Mouse (Mus musculus): ENCODE results near the gene Sertad1. TPM values are rescaled to one million over a fixed set of nuclear protein-coding genes. Genes with fewer than 3 reads are reported as not detected.
"Not testable (repeated sequence)": the region's sequence is repeated elsewhere in the genome, so short reads cannot be mapped to it uniquely, and the experiment has no call there.

The Sertad1 gene
- polyA plus RNA-seq, 1 experiment from 2014 or later: 28.2 TPM

- Histone ChIP-seq H3K4me1 (replicated peaks) (peaks cover 84% of the 10 kb centered on the region), H3K9ac (peak overlapping the region; percentile 67)
- WGBS (ENCODE audit: insufficient replicate concordance): 2% methylated on average over 13 of the region's 13 CpGs
Observed at GRCm38 (mm10) chr7:27486102-27486769, 474 bp upstream of the Sertad1 start.

DNA sequence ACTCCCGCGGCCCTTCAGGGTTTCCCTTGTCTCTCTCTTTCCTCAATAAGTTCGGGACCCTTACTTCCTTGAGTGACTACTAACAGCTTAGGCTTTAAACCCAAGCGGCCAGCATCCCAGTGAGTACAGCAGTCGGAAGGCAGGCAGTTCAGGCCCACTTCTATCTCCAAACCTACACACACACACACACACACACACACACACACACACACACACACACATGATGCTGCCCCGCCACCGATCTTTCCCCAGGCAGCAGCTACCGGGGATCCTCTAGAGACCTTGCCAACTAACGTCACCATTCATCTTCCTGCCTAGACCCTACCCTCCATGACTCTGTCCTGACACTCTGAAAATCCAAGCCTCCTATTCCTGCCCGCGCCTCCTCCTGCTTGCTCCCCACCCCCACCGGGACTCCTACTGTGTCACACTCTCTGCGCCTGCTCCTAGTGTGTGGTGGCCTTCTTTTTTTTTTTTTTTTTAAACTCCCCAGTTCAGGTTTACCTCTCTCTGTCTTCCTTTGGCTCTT lies 1.1 kb downstream of the Sertad1 start:
- Histone ChIP-seq H3K4me3 (replicated peaks) (peak overlapping the region; percentile 84), H3K27ac (replicated peaks) (peak overlapping the region; percentile 95), H3K36me3 (replicated peaks) (peaks cover 18% of the 10 kb centered on the region), H3K27me3 (no peaks in the 10 kb centered on the region), H3K4me1 (replicated peaks) (peaks cover 84% of the 10 kb centered on the region), H3K9me3 (replicated peaks) (no peaks in the 10 kb centered on the region), H3K9ac (peak overlapping the region; percentile 95), H3K4me2 (peak overlapping the region; percentile 86)
- WGBS (ENCODE audit: insufficient replicate concordance): 3% methylated on average over 13 of the region's 13 CpGs
- ATAC-seq (ENCODE audit: insufficient read depth): no peak

More at GRCm38 (mm10) chr7:27486102-27486769, 474 bp upstream of the Sertad1 start:
- H3K36me3 ChIP-seq (replicated peaks): peaks cover 18% of the 10 kb centered on the region
- H3K9me3 ChIP-seq (replicated peaks): no peaks in the 10 kb centered on the region
- no peak for ATAC-seq (ENCODE audit: insufficient read depth)
- peak overlapping the region; percentile 86 for H3K4me2 ChIP-seq
- H3K4me3 ChIP-seq (replicated peaks): peak overlapping the region; percentile 84
- peak overlapping the region; percentile 95 for H3K27ac ChIP-seq (replicated peaks)
- no peaks in the 10 kb centered on the region for H3K27me3 ChIP-seq

DNA sequence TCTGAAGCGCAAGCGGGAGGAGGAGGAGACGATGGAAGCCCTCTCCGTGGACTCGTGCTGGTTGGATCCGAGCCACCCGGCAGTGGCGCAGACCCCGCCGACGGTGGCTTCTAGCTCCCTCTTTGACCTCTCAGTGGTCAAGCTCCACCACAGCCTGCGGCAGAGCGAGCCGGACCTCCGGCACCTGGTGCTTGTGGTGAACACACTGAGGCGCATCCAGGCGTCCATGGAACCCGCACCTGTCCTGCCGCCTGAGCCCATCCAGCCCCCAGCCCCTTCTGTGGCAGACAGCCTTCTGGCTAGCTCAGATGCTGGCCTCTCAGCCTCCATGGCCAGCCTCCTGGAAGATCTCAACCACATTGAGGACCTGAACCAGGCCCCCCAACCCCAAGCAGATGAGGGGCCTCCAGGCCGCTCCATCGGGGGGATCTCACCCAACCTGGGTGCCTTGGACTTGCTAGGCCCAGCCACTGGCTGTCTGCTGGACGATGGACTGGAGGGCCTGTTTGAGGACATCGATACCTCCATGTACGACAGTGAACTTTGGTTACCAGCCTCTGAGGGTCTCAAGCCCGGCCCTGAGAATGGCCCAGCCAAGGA lies 2.7 kb downstream of the Sertad1 start:
- peaks cover 81% of the 10 kb centered on the region for H3K4me1 ChIP-seq (replicated peaks)
- H3K9ac ChIP-seq: peak overlapping the region; percentile 80; the same call in 1 of the 2 replicates
- H3K36me3 ChIP-seq (replicated peaks): peaks cover 18% of the 10 kb centered on the region
- H3K9me3 ChIP-seq (replicated peaks): no peaks in the 10 kb centered on the region
- no peak for ATAC-seq (ENCODE audit: insufficient read depth)
- peak overlapping the region; percentile 91 for H3K4me2 ChIP-seq
- peak overlapping the region; percentile 95 for H3K27ac ChIP-seq (replicated peaks)
- H3K4me3 ChIP-seq (replicated peaks): peak overlapping the region; percentile 63
- WGBS (ENCODE audit: insufficient replicate concordance): 85% methylated on average over 25 of the region's 25 CpGs
- no peaks in the 10 kb centered on the region for H3K27me3 ChIP-seq

- Histone ChIP-seq H3K27ac (replicated peaks) (peak overlapping the region; percentile 95), H3K36me3 (replicated peaks) (peaks cover 18% of the 10 kb centered on the region), H3K9ac (peak overlapping the region; percentile 80), H3K4me1 (replicated peaks) (peaks cover 80% of the 10 kb centered on the region), H3K27me3 (no peaks in the 10 kb centered on the region), H3K4me3 (replicated peaks) (peak overlapping the region; percentile 63), H3K4me2 (peak overlapping the region; percentile 91), H3K9me3 (replicated peaks) (no peaks in the 10 kb centered on the region)
- WGBS (ENCODE audit: insufficient replicate concordance): 23% methylated on average over 4 of the region's 4 CpGs
- ATAC-seq (ENCODE audit: insufficient read depth): no peak
Observed at GRCm38 (mm10) chr7:27490227-27490542, 3.5 kb downstream of the Sertad1 start.

DNA sequence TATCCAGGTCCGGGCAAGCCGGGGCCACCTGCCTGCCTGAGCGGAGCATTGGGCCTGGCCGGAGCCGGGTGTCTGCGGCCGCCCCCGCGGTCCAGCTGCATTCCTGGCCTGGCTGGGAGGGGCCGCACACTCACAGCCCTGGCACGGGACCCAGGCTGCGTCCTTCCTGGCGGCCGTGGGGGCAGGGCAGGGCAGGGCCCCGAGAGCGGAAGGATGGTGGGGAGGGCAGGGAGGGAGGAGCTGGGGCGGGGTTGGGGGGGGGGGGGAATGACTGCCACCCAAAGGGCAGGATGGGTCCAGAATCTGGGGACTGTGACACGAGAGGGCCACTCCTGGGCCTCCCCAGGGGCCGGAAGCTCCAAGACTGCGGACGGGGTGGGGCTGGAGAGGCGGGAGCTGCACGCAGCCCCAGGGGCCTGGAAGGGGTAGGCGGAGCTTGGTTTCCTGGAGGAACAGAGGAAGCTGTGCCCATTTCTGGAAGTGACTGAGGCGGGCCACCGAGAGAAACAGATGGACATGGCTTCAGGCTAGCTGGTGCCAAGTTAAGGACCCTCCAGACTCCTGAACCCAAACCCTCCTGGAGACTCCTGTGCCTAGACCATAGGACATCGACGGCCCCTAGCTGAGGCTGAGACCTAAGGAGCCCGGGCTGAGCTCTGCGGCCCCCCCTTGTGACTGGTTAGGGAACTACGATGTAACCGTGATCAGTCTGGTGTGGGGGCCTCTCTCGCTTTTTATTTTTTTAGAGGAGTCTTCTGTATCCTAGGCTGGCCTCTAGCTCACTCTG lies 4.0 kb downstream of the Sertad1 start:
- Histone ChIP-seq H3K9ac (peak overlapping the region; percentile 80), H3K36me3 (replicated peaks) (peaks cover 18% of the 10 kb centered on the region), H3K27ac (replicated peaks) (peak overlapping the region; percentile 95), H3K9me3 (replicated peaks) (no peaks in the 10 kb centered on the region), H3K4me3 (replicated peaks) (peak overlapping the region; percentile 63), H3K4me2 (peak overlapping the region; percentile 91), H3K27me3 (no peaks in the 10 kb centered on the region), H3K4me1 (replicated peaks) (peaks cover 74% of the 10 kb centered on the region)
- under 1% methylated on average over 33 of the region's 33 CpGs for WGBS (ENCODE audit: insufficient replicate concordance)
- ATAC-seq (ENCODE audit: insufficient read depth): peak; percentile 84

GRCm38 (mm10) chr7:27491856-27492255 lies 5.1 kb downstream of the Sertad1 start:
- ATAC-seq (ENCODE audit: insufficient read depth): no peak
- peak overlapping the region; percentile 5; the same call in 1 of the 2 replicates for H3K4me3 ChIP-seq (replicated peaks)

DNA sequence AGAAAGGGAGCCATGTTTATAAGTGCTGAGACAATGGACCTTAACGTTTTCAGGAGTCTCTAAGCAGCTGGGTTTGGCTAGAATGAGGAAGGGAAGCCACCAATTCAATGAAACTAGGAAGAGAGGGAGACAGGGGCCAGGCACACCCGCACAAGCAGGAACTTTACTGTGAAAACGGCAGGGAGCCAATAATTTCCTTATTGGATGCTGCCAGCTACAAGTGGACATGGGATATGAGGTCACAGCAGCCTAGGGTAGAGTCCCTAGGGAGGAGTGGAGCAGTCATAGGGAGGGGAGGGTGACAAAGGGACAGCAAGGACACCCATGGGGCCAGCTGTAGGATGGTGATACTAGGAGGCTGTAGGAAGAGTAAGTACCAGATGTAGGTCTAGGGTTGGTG lies 6.3 kb downstream of the Sertad1 start:
- WGBS (ENCODE audit: insufficient replicate concordance): 42% methylated on average over 3 of the region's 3 CpGs
- no peak overlapping the region for H3K9ac ChIP-seq
- ATAC-seq (ENCODE audit: insufficient read depth): no peak
- H3K36me3 ChIP-seq (replicated peaks): peaks cover 18% of the 10 kb centered on the region
- H3K9me3 ChIP-seq (replicated peaks): no peaks in the 10 kb centered on the region
- no peak overlapping the region for H3K4me2 ChIP-seq
- peaks cover 76% of the 10 kb centered on the region for H3K4me1 ChIP-seq (replicated peaks)
- no peak overlapping the region for H3K4me3 ChIP-seq (replicated peaks)
- H3K27ac ChIP-seq (replicated peaks): peak overlapping the region; percentile 3; the same call in 1 of the 2 replicates
- no peaks in the 10 kb centered on the region for H3K27me3 ChIP-seq

More at GRCm38 (mm10) chr7:27491856-27492255, 5.1 kb downstream of the Sertad1 start:
- 74% methylated on average over 7 of the region's 7 CpGs for WGBS (ENCODE audit: insufficient replicate concordance)
- H3K36me3 ChIP-seq (replicated peaks): peaks cover 18% of the 10 kb centered on the region
- H3K4me2 ChIP-seq: peak overlapping the region; percentile 91
- no peaks in the 10 kb centered on the region for H3K9me3 ChIP-seq (replicated peaks)
- H3K27ac ChIP-seq (replicated peaks): peak overlapping the region; percentile 95
- 0 out of 2 replicates have a peak overlapping the region, but pooled peaks have one; percentile 80 for H3K9ac ChIP-seq
- no peaks in the 10 kb centered on the region for H3K27me3 ChIP-seq
- H3K4me1 ChIP-seq (replicated peaks): peaks cover 70% of the 10 kb centered on the region

GRCm38 (mm10) chr7:27493450-27493849 lies 6.7 kb downstream of the Sertad1 start:
- H3K4me2 ChIP-seq: no peak overlapping the region
- no peaks in the 10 kb centered on the region for H3K9me3 ChIP-seq (replicated peaks)
- H3K27me3 ChIP-seq: no peaks in the 10 kb centered on the region
- no peak overlapping the region for H3K4me3 ChIP-seq (replicated peaks)
- 70% methylated on average over 5 of the region's 5 CpGs for WGBS (ENCODE audit: insufficient replicate concordance)
- no peak overlapping the region for H3K9ac ChIP-seq
- H3K4me1 ChIP-seq (replicated peaks): peaks cover 72% of the 10 kb centered on the region
- ATAC-seq (ENCODE audit: insufficient read depth): no peak
- 0 out of 2 replicates have a peak overlapping the region, but pooled peaks have one; percentile 3 for H3K27ac ChIP-seq (replicated peaks)
- H3K36me3 ChIP-seq (replicated peaks): peaks cover 18% of the 10 kb centered on the region

GRCm38 (mm10) chr7:27494659-27495367 lies 8.1 kb downstream of the Sertad1 start:
- H3K4me1 ChIP-seq (replicated peaks): peaks cover 58% of the 10 kb centered on the region
- WGBS (ENCODE audit: insufficient replicate concordance): 66% methylated on average over 9 of the region's 9 CpGs
- H3K36me3 ChIP-seq (replicated peaks); H3K4me3 ChIP-seq (replicated peaks); H3K4me2 ChIP-seq; H3K27me3 ChIP-seq; H3K9me3 ChIP-seq (replicated peaks); H3K27ac ChIP-seq (replicated peaks); ATAC-seq (ENCODE audit: insufficient read depth); H3K9ac ChIP-seq: not testable (repeated sequence)

DNA sequence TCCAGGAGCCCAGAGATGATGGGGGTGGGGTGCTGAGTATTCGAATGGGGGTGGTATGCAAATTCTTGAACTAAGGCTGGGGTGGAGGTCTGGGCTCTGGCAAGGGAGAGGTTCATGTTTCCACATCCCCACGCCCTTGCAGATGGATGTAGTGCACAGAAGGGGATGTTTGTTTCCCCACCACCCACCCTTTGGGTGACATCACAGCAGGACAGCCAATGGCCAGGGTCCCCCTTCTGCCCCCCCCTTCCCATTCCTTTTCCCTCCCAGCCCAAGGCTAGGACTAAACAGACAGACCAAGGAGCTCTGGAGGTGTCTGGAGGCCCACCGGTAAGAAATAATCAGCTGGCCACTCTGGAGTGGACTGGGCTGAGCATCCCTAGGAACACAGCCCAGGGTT lies 12.3 kb downstream of the Sertad1 start, which contains the start of gene Prx:
Gene Prx (plus strand): TSS at position 289 of the 400 bp plus-strand sequence.
- no peaks in the 10 kb centered on the region for H3K27me3 ChIP-seq
- WGBS (ENCODE audit: insufficient replicate concordance): 62% methylated on average over 3 of the region's 3 CpGs
- H3K27ac ChIP-seq (replicated peaks): no peak within 1 kb of the TSS

More for the DNA sequence above, 12.3 kb downstream of the Sertad1 start, which contains the start of gene Prx:
- ATAC-seq (ENCODE audit: insufficient read depth): no peak
- H3K4me2 ChIP-seq: no peak within 1 kb of the TSS
- no peak within 1 kb of the TSS for H3K9ac ChIP-seq
- no peaks in the 10 kb centered on the region for H3K36me3 ChIP-seq (replicated peaks)
- peaks cover 19% of the 10 kb centered on the region for H3K4me1 ChIP-seq (replicated peaks)
- H3K9me3 ChIP-seq (replicated peaks): no peaks in the 10 kb centered on the region
- no peak within 1 kb of the TSS for H3K4me3 ChIP-seq (replicated peaks)

Measured in liver, embryonic 15.5 days (tissue).